Mouse (Mus musculus) natural killer cell, adult 2 months (primary cell): Measurements from ENCODE around the gene Nbas.

Experiments used
- DNase-seq, 2 experiments: peaks; one replicate each; pipeline ENCODE4 v3.0.0; 2022; ENCODE audit warnings: low spot score in 2 of 2

Gene Nbas

GRCm38 (mm10) chr12:13532731-13533365 is 263.9 kb downstream of the Nbas start:
- DNase-seq: no peak

- no peak for DNase-seq
Observed at GRCm38 (mm10) chr12:13539171-13539570, 270.2 kb downstream of the Nbas start.

- no peak for DNase-seq
Observed at GRCm38 (mm10) chr12:13543806-13544205, 274.9 kb downstream of the Nbas start.

- no peak for DNase-seq
Observed at GRCm38 (mm10) chr12:13563646-13564289, 294.8 kb downstream of the Nbas start.

GRCm38 (mm10) chr12:13564330-13564729 is 295.4 kb downstream of the Nbas start:
- no peak for DNase-seq

GRCm38 (mm10) chr12:13566421-13566820 is 297.5 kb downstream of the Nbas start:
- DNase-seq: no peak

- no peak for DNase-seq
Observed at GRCm38 (mm10) chr12:13575158-13575557, 306.2 kb downstream of the Nbas start.

GRCm38 (mm10) chr12:13575605-13576600 is 307.0 kb downstream of the Nbas start:
- no peak for DNase-seq

- DNase-seq: no peak
Observed at GRCm38 (mm10) chr12:13576761-13577160, 307.8 kb downstream of the Nbas start.

GRCm38 (mm10) chr12:13580796-13581195 is 311.9 kb downstream of the Nbas start:
- DNase-seq: no peak

- no peak for DNase-seq
Observed at GRCm38 (mm10) chr12:13583386-13583785, 314.5 kb downstream of the Nbas start.

- no peak for DNase-seq
Observed at GRCm38 (mm10) chr12:13585527-13586156, 316.7 kb downstream of the Nbas start.

GRCm38 (mm10) chr12:13587675-13588074 is 318.7 kb downstream of the Nbas start:
- no peak for DNase-seq

- DNase-seq: no peak
Observed at GRCm38 (mm10) chr12:13589021-13589420, 320.1 kb downstream of the Nbas start.

GRCm38 (mm10) chr12:13594746-13595469 is 326.0 kb downstream of the Nbas start:
- DNase-seq: no peak

GRCm38 (mm10) chr12:13597026-13597425 is 328.1 kb downstream of the Nbas start:
- DNase-seq: no peak

GRCm38 (mm10) chr12:13598545-13598944 is 329.6 kb downstream of the Nbas start:
- DNase-seq: no peak

GRCm38 (mm10) chr12:13602414-13602813 is 333.5 kb downstream of the Nbas start:
- no peak for DNase-seq

GRCm38 (mm10) chr12:13607021-13607420 is 338.1 kb downstream of the Nbas start:
- no peak for DNase-seq

- DNase-seq: no peak
Observed at GRCm38 (mm10) chr12:13609027-13609426, 340.1 kb downstream of the Nbas start.

GRCm38 (mm10) chr12:13613041-13613440 is 344.1 kb downstream of the Nbas start:
- DNase-seq: no peak
